Mouse (Mus musculus) heart, postnatal 0 days (tissue): ENCODE measurements around the gene Il2. TPM values are rescaled to one million over a fixed set of nuclear protein-coding genes. Genes with fewer than 3 reads are reported as not detected.
A peak's percentile ranks its signal among the peaks of the same experiment; 100 is the strongest.

Experiments
- ATAC-seq: fragments of 200-750 bp; cut with Nextera tagmentation; 2 replicates; pipeline ENCODE4 v1.8.0; 2017; ENCODE audit warnings: low read depth, moderate number of reproducible peaks, moderate library complexity; ENCODE audit not compliant: insufficient read depth
- DNase-seq: peaks from one replicate; pipeline ENCODE4 v3.0.0-alpha.2; 2016; ENCODE audit warnings: low spot score
- H3K27ac ChIP-seq: fragments of 300-500 bp; sonication (generic); 2 replicates; pipeline ENCODE4 v1.5.1; 2014; ENCODE audit warnings: low read depth, mild to moderate bottlenecking
- H3K27me3 ChIP-seq: fragments of 300-500 bp; sonication (generic); 2 replicates; pipeline ENCODE4 v1.6.1; 2014; ENCODE audit warnings: low read length, mixed read lengths; ENCODE audit not compliant: control insufficient read depth, insufficient read depth
- H3K36me3 ChIP-seq: fragments of 300-500 bp; sonication (generic); replicated peaks from 2 replicates; pipeline ENCODE4 v1.6.1; 2014; ENCODE audit warnings: low read length, mixed read lengths; ENCODE audit not compliant: control insufficient read depth, insufficient read depth
- H3K4me1 ChIP-seq: fragments of 300-500 bp; sonication (generic); 2 replicates; pipeline ENCODE4 v1.6.1; 2014; ENCODE audit warnings: antibody characterized with exemption; ENCODE audit not compliant: control insufficient read depth, insufficient read depth
- H3K4me2 ChIP-seq: fragments of 300-500 bp; sonication (generic); 2 replicates; pipeline ENCODE4 v1.6.1; 2014; ENCODE audit warnings: low read depth, mild to moderate bottlenecking, low read length, moderate library complexity
- H3K4me3 ChIP-seq: fragments of 300-500 bp; sonication (generic); 2 replicates; pipeline ENCODE4 v1.5.1; 2014; ENCODE audit warnings: low read depth, low read length
- H3K9ac ChIP-seq: fragments of 300-500 bp; sonication (generic); replicated peaks from 2 replicates; pipeline ENCODE4 v1.6.1; 2014; ENCODE audit warnings: low read depth, low read length, mixed read lengths
- H3K9me3 ChIP-seq: fragments of 300-500 bp; sonication (generic); replicated peaks from 2 replicates; pipeline ENCODE4 v1.6.1; 2016; ENCODE audit warnings: low read length; ENCODE audit not compliant: control insufficient read depth
- CTCF ChIP-seq: IDR thresholded peaks from 2 replicates; pipeline ENCODE4 v1.5.1; 2016; ENCODE audit warnings: antibody characterized with exemption, control low read depth, low read depth
- EP300 ChIP-seq: IDR thresholded peaks from 2 replicates; pipeline ENCODE4 v1.6.1; 2016; ENCODE audit warnings: antibody characterized with exemption, low read depth
- WGBS: fragments of 180-500 bp; shearing (Covaris S2); extraction: QIAGEN DNeasy Blood & Tissue Kit; methylation state at CpG from one replicate; pipeline ENCODE4 v1.1.7; 2014; 5-methylcytosine and 5-hydroxymethylcytosine counted together
- polyA plus RNA-seq: library from polyadenylated mRNA; unstranded; fragments of >200 nt; fragmentation: Nextera tagmentation; extraction: Ambion mirVana; gene quantifications from 2 replicates; pipeline ENCODE4 v1.2.1, GENCODE M21; 2015
- total RNA-seq: library from RNA; depleted of rRNA; stranded (reverse); fragments of >200 nt; gene quantifications from 2 replicates; pipeline ENCODE4 v1.2.3, GENCODE M21; 2014; ENCODE audit warnings: low replicate concordance

The Il2 gene
- total and polyA plus RNA-seq, 2 experiments from 2014 or later: 0.42 TPM; not detected in 1

GRCm38 (mm10) chr3:37146406-37146805 is 20.6 kb upstream of the Il2 start:
- Histone ChIP-seq H3K36me3 (no peaks in the 10 kb centered on the region), H3K4me2 (peak overlapping the region; percentile 33), H3K27me3 (no peaks in the 10 kb centered on the region), H3K4me3 (no peak overlapping the region), H3K9me3 (no peaks in the 10 kb centered on the region), H3K27ac (peak overlapping the region; percentile 59), H3K9ac (0 out of 2 replicates have a peak overlapping the region, but pooled peaks have one; percentile 5), H3K4me1 (no peaks in the 10 kb centered on the region; the same call in 1 of the 2 replicates)
- ATAC-seq (peak; percentile 97), DNase-seq (peak; percentile 80)
- TF ChIP-seq CTCF (no peak), EP300 (0 out of 2 replicates have a peak, but pooled peaks have one; percentile 25)
- 6% methylated on average over 8 of the region's 8 CpGs for WGBS

- no peak for TF ChIP-seq EP300
- 37% methylated on average over 1 of the region's 1 CpGs for WGBS
- no peaks in the 10 kb centered on the region; the same call in 1 of the 2 replicates for H3K4me1 ChIP-seq
- no peaks in the 10 kb centered on the region for H3K36me3 ChIP-seq
- no peaks in the 10 kb centered on the region for H3K9me3 ChIP-seq
- H3K4me2 ChIP-seq: no peak overlapping the region
- no peak overlapping the region for H3K9ac ChIP-seq
- no peak for ATAC-seq
- no peak for DNase-seq
- no peak overlapping the region for H3K27ac ChIP-seq
- no peaks in the 10 kb centered on the region for H3K27me3 ChIP-seq
- no peak overlapping the region for H3K4me3 ChIP-seq
Observed at GRCm38 (mm10) chr3:37144979-37145378, 19.2 kb upstream of the Il2 start.

GRCm38 (mm10) chr3:37141827-37142226 is 16.1 kb upstream of the Il2 start:
- TF ChIP-seq CTCF (no peak), EP300 (no peak)
- Histone ChIP-seq H3K36me3 (no peaks in the 10 kb centered on the region), H3K9me3 (no peaks in the 10 kb centered on the region), H3K27me3 (no peaks in the 10 kb centered on the region), H3K27ac (no peak overlapping the region), H3K4me3 (no peak overlapping the region), H3K4me1 (no peaks in the 10 kb centered on the region), H3K4me2 (no peak overlapping the region), H3K9ac (no peak overlapping the region)
- WGBS: 76% methylated on average over 2 of the region's 2 CpGs
- no peak for ATAC-seq
- no peak for DNase-seq

- ATAC-seq (no peak), DNase-seq (no peak)
- Histone ChIP-seq H3K4me3 (no peak overlapping the region), H3K4me1 (no peaks in the 10 kb centered on the region), H3K27me3 (no peaks in the 10 kb centered on the region), H3K9me3 (no peaks in the 10 kb centered on the region), H3K4me2 (no peak overlapping the region), H3K9ac (no peak overlapping the region), H3K36me3 (no peaks in the 10 kb centered on the region), H3K27ac (no peak overlapping the region)
- whole genome bisulfite sequencing: 83% methylated on average over 6 of the region's 6 CpGs
- TF ChIP-seq CTCF: no peak
- no peak for TF ChIP-seq EP300
Observed at GRCm38 (mm10) chr3:37140168-37140906, 14.6 kb upstream of the Il2 start.

- Histone ChIP-seq H3K27ac (no peak overlapping the region), H3K9me3 (no peaks in the 10 kb centered on the region), H3K27me3 (no peaks in the 10 kb centered on the region), H3K4me2 (no peak overlapping the region), H3K9ac (no peak overlapping the region), H3K4me1 (no peaks in the 10 kb centered on the region), H3K4me3 (no peak overlapping the region), H3K36me3 (no peaks in the 10 kb centered on the region)
- 85% methylated on average over 3 of the region's 3 CpGs for WGBS
- ATAC-seq: no peak
- no peak for TF ChIP-seq EP300
- TF ChIP-seq CTCF: no peak
- no peak for DNase-seq
Observed at GRCm38 (mm10) chr3:37139192-37139591, 13.4 kb upstream of the Il2 start.

GRCm38 (mm10) chr3:37137231-37137630 is 11.5 kb upstream of the Il2 start:
- Histone ChIP-seq H3K36me3 (no peaks in the 10 kb centered on the region), H3K27me3 (no peaks in the 10 kb centered on the region), H3K9me3 (no peaks in the 10 kb centered on the region), H3K4me3 (no peak overlapping the region), H3K27ac (no peak overlapping the region), H3K9ac (no peak overlapping the region), H3K4me2 (no peak overlapping the region), H3K4me1 (no peaks in the 10 kb centered on the region)
- no peak for TF ChIP-seq EP300
- TF ChIP-seq CTCF: no peak
- WGBS: 36% methylated on average over 4 of the region's 4 CpGs
- no peak for ATAC-seq
- no peak for DNase-seq
